Mouse (Mus musculus): Measurements from ENCODE around the gene Lrmda. TPM values are rescaled to one million over a fixed set of nuclear protein-coding genes. Genes with fewer than 3 reads are reported as not detected.

The Lrmda gene
- polyA plus RNA-seq, 1 experiment from 2014 or later = 0.53 TPM

- no peak overlapping the region for H3K4me2 ChIP-seq (replicated peaks; ENCODE audit: low read depth, low read length)
- H3K27me3 ChIP-seq (ENCODE audit: control insufficient read depth, insufficient read depth, low read length) = peaks cover 5% of the 10 kb centered on the region; the same call in 1 of the 2 replicates
- no peak overlapping the region for H3K27ac ChIP-seq (ENCODE audit: low read depth, low read length)
- peaks cover 9% of the 10 kb centered on the region for H3K4me1 ChIP-seq (ENCODE audit: control insufficient read depth, insufficient read depth, low read length)
- ATAC-seq (ENCODE audit: low FRiP score, low TSS enrichment) = no peak
- no peak overlapping the region for H3K4me3 ChIP-seq (ENCODE audit: low read length)
- no peaks in the 10 kb centered on the region for H3K9me3 ChIP-seq (ENCODE audit: control insufficient read depth, low read length)
- H3K9ac ChIP-seq (ENCODE audit: low read depth, low read length) = no peak overlapping the region
- 37% methylated on average over 4 of the region's 4 CpGs for WGBS
- H3K36me3 ChIP-seq (ENCODE audit: control insufficient read depth, insufficient read depth, low read length) = no peaks in the 10 kb centered on the region
Observed at GRCm38 (mm10) chr14:22118512-22118911, 99.0 kb downstream of the Lrmda start.

DNA sequence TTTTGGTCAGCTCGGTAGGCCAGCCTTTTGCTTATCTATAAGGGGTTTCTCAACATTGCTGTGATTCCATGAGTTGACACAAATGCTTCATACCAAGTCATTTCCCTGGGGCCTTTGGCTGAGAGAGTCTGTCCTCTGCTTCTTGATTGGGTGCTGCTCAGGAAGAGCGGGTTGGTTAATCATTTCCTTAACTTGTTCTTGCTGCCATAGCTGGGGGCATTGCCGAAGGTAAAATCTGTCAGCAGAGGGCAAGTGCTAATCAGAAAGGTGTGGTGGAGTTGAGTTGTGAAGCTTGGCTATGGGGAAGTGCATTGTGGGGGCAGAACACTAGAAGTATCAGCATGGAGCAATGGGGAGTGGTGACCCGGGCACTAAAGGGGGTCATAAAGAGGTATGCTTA lies 106.8 kb downstream of the Lrmda start:
- Histone ChIP-seq H3K9me3 (ENCODE audit: control insufficient read depth, low read length) (no peaks in the 10 kb centered on the region), H3K36me3 (ENCODE audit: control insufficient read depth, insufficient read depth, low read length) (no peaks in the 10 kb centered on the region), H3K4me2 (replicated peaks; ENCODE audit: low read depth, low read length) (no peak overlapping the region), H3K9ac (ENCODE audit: low read depth, low read length) (no peak overlapping the region), H3K4me3 (ENCODE audit: low read length) (no peak overlapping the region), H3K4me1 (ENCODE audit: control insufficient read depth, insufficient read depth, low read length) (0 out of 2 replicates have a peak, but pooled peaks cover 3% of the 10 kb centered on the region), H3K27ac (ENCODE audit: low read depth, low read length) (no peak overlapping the region), H3K27me3 (ENCODE audit: control insufficient read depth, insufficient read depth, low read length) (no peaks in the 10 kb centered on the region; the same call in 1 of the 2 replicates)
- no peak for ATAC-seq (ENCODE audit: low FRiP score, low TSS enrichment)
- 66% methylated on average over 4 of the region's 4 CpGs for WGBS

GRCm38 (mm10) chr14:22126859-22127258 lies 107.3 kb downstream of the Lrmda start:
- Histone ChIP-seq H3K4me1 (ENCODE audit: control insufficient read depth, insufficient read depth, low read length) (0 out of 2 replicates have a peak, but pooled peaks cover 3% of the 10 kb centered on the region), H3K9ac (ENCODE audit: low read depth, low read length) (no peak overlapping the region), H3K4me2 (replicated peaks; ENCODE audit: low read depth, low read length) (no peak overlapping the region), H3K36me3 (ENCODE audit: control insufficient read depth, insufficient read depth, low read length) (no peaks in the 10 kb centered on the region), H3K9me3 (ENCODE audit: control insufficient read depth, low read length) (no peaks in the 10 kb centered on the region), H3K4me3 (ENCODE audit: low read length) (no peak overlapping the region), H3K27me3 (ENCODE audit: control insufficient read depth, insufficient read depth, low read length) (no peaks in the 10 kb centered on the region; the same call in 1 of the 2 replicates), H3K27ac (ENCODE audit: low read depth, low read length) (no peak overlapping the region)
- ATAC-seq (ENCODE audit: low FRiP score, low TSS enrichment) = no peak
- 86% methylated on average over 6 of the region's 6 CpGs for WGBS

DNA sequence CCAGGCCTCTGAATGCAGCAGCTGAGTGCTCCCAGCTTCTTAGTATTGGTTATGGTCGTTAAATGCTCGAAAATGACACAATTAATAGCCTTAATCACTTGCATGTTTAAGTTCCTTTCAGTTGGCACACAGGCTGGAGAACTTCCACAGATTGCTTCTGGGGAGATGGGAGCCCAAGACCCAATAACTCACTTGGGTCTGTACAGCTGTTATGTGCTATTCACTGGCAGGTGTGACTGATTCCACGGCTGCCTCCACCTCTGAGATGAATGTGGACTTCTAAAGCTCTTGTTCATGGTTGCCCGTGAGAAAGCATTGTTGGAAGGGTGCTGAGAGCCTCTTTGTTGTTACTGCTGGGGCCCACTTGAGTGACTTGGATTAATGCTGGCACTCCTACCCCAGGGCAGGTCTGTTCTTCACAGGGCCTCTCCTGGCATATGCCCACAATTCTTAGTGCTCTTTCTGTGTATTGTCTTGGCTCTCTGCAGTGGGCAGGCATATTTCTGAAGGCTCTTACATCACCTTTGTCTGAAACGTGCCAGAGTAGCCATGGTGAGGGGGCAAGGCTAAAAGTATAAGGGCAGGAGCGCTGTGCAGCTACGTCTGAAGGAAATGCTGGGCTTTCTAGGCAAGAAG lies 111.6 kb downstream of the Lrmda start:
- ATAC-seq (ENCODE audit: low FRiP score, low TSS enrichment) = no peak
- Histone ChIP-seq H3K9ac (ENCODE audit: low read depth, low read length) (no peak overlapping the region), H3K4me3 (ENCODE audit: low read length) (no peak overlapping the region), H3K27me3 (ENCODE audit: control insufficient read depth, insufficient read depth, low read length) (no peaks in the 10 kb centered on the region), H3K9me3 (ENCODE audit: control insufficient read depth, low read length) (peaks cover 4% of the 10 kb centered on the region; the same call in 1 of the 2 replicates), H3K36me3 (ENCODE audit: control insufficient read depth, insufficient read depth, low read length) (no peaks in the 10 kb centered on the region), H3K4me1 (ENCODE audit: control insufficient read depth, insufficient read depth, low read length) (0 out of 2 replicates have a peak, but pooled peaks cover 3% of the 10 kb centered on the region), H3K27ac (ENCODE audit: low read depth, low read length) (no peak overlapping the region), H3K4me2 (replicated peaks; ENCODE audit: low read depth, low read length) (no peak overlapping the region)
- WGBS = 61% methylated on average over 7 of the region's 7 CpGs

GRCm38 (mm10) chr14:22139281-22139680 lies 119.8 kb downstream of the Lrmda start:
- no peak for ATAC-seq (ENCODE audit: low FRiP score, low TSS enrichment)
- Histone ChIP-seq H3K4me2 (replicated peaks; ENCODE audit: low read depth, low read length) (no peak overlapping the region), H3K9me3 (ENCODE audit: control insufficient read depth, low read length) (peaks cover 4% of the 10 kb centered on the region; the same call in 1 of the 2 replicates), H3K36me3 (ENCODE audit: control insufficient read depth, insufficient read depth, low read length) (no peaks in the 10 kb centered on the region), H3K4me3 (ENCODE audit: low read length) (no peak overlapping the region), H3K4me1 (ENCODE audit: control insufficient read depth, insufficient read depth, low read length) (no peaks in the 10 kb centered on the region), H3K27me3 (ENCODE audit: control insufficient read depth, insufficient read depth, low read length) (no peaks in the 10 kb centered on the region), H3K27ac (ENCODE audit: low read depth, low read length) (no peak overlapping the region), H3K9ac (ENCODE audit: low read depth, low read length) (no peak overlapping the region)
- WGBS = 73% methylated on average over 1 of the region's 1 CpGs

DNA sequence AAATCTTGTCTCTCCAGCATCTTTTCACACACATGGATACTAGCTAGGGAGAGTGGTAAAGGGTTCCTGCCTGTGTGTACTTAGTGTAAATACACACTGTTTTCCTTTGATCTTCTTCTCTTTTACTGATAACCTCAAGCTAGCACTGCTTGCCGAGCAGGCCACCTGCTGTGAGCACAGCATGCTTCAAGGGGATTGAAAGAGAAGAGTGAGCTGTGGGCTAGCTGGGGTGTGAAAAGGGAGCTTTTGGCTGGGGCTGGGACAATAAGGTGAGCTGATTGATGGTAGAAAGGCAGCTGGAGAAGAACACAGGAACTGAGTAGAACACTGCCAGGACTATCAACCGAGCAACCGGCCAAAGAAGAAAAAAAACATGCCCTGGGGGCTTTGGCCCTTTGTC lies 124.5 kb downstream of the Lrmda start:
- Histone ChIP-seq H3K27ac (ENCODE audit: low read depth, low read length) (no peak overlapping the region), H3K4me2 (replicated peaks; ENCODE audit: low read depth, low read length) (no peak overlapping the region), H3K27me3 (ENCODE audit: control insufficient read depth, insufficient read depth, low read length) (no peaks in the 10 kb centered on the region), H3K9ac (ENCODE audit: low read depth, low read length) (no peak overlapping the region), H3K4me1 (ENCODE audit: control insufficient read depth, insufficient read depth, low read length) (peaks cover 10% of the 10 kb centered on the region), H3K9me3 (ENCODE audit: control insufficient read depth, low read length) (no peaks in the 10 kb centered on the region), H3K36me3 (ENCODE audit: control insufficient read depth, insufficient read depth, low read length) (no peaks in the 10 kb centered on the region), H3K4me3 (ENCODE audit: low read length) (no peak overlapping the region)
- ATAC-seq (ENCODE audit: low FRiP score, low TSS enrichment) = no peak
- 33% methylated on average over 3 of the region's 3 CpGs for WGBS

DNA sequence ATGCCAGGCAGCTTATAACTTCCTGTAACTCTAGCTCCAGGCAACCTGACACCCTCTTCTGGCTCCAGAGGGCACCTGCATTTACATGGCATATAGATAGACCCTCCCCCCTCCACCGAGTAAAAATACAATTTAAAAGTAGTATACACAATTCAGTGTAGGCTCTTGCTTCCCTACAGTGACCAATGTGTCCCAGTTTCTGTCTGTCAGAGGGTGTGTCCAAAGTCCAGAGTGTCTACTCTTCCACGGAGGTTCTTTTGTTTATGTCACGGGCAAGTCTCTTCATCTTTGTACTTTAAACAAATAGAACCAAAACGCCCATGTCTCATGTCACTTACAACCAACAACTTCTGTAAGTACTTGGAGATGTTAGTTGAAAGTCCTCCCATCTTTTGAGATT lies 126.4 kb downstream of the Lrmda start:
- Histone ChIP-seq H3K27ac (ENCODE audit: low read depth, low read length) (no peak overlapping the region), H3K9ac (ENCODE audit: low read depth, low read length) (no peak overlapping the region), H3K9me3 (ENCODE audit: control insufficient read depth, low read length) (no peaks in the 10 kb centered on the region), H3K27me3 (ENCODE audit: control insufficient read depth, insufficient read depth, low read length) (peaks cover 3% of the 10 kb centered on the region; the same call in 1 of the 2 replicates), H3K4me3 (ENCODE audit: low read length) (no peak overlapping the region), H3K4me2 (replicated peaks; ENCODE audit: low read depth, low read length) (no peak overlapping the region), H3K36me3 (ENCODE audit: control insufficient read depth, insufficient read depth, low read length) (no peaks in the 10 kb centered on the region), H3K4me1 (ENCODE audit: control insufficient read depth, insufficient read depth, low read length) (peaks cover 10% of the 10 kb centered on the region)
- 55% methylated on average over 4 of the region's 4 CpGs for WGBS
- no peak for ATAC-seq (ENCODE audit: low FRiP score, low TSS enrichment)

DNA sequence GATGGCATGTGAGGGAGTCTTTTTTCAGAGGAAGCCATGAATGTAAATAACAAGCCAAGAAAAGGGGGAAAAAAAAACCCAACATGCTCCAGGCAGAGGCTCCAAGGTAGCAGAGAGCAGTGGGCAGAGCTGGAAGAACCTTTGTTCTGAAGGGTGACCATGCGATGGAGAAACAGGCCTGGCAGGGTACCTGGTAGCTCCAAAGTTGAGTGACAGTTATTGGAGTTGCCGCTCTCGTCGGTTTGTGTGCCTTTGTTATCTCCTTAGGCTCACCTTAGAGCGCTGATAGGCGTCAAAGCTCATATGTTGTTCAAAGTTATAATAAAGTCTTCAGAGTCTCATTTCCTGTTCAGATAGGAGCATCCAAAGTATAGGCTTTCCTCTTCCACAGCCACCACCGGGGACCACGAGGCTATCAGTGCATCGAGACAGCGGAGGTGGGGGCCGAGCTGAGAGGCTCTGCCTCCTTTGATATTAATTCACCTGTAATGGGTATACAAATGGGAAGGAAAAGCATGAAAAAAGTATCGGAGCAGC lies 127.1 kb downstream of the Lrmda start:
- H3K9me3 ChIP-seq (ENCODE audit: control insufficient read depth, low read length) = no peaks in the 10 kb centered on the region
- no peak overlapping the region for H3K9ac ChIP-seq (ENCODE audit: low read depth, low read length)
- H3K27ac ChIP-seq (ENCODE audit: low read depth, low read length) = no peak overlapping the region
- H3K36me3 ChIP-seq (ENCODE audit: control insufficient read depth, insufficient read depth, low read length) = no peaks in the 10 kb centered on the region
- H3K4me3 ChIP-seq (ENCODE audit: low read length) = no peak overlapping the region
- ATAC-seq (ENCODE audit: low FRiP score, low TSS enrichment) = no peak
- 71% methylated on average over 12 of the region's 12 CpGs for WGBS
- H3K4me1 ChIP-seq (ENCODE audit: control insufficient read depth, insufficient read depth, low read length) = peaks cover 10% of the 10 kb centered on the region
- peaks cover 3% of the 10 kb centered on the region; the same call in 1 of the 2 replicates for H3K27me3 ChIP-seq (ENCODE audit: control insufficient read depth, insufficient read depth, low read length)
- H3K4me2 ChIP-seq (replicated peaks; ENCODE audit: low read depth, low read length) = no peak overlapping the region

GRCm38 (mm10) chr14:22147341-22148024 lies 128.0 kb downstream of the Lrmda start:
- H3K4me1 ChIP-seq (ENCODE audit: control insufficient read depth, insufficient read depth, low read length) = peaks cover 14% of the 10 kb centered on the region
- no peaks in the 10 kb centered on the region for H3K9me3 ChIP-seq (ENCODE audit: control insufficient read depth, low read length)
- no peak overlapping the region for H3K27ac ChIP-seq (ENCODE audit: low read depth, low read length)
- no peak overlapping the region for H3K9ac ChIP-seq (ENCODE audit: low read depth, low read length)
- H3K27me3 ChIP-seq (ENCODE audit: control insufficient read depth, insufficient read depth, low read length) = peaks cover 3% of the 10 kb centered on the region; the same call in 1 of the 2 replicates
- 2% methylated on average over 4 of the region's 4 CpGs for WGBS
- ATAC-seq (ENCODE audit: low FRiP score, low TSS enrichment) = peak; percentile 79; the same call in 1 of the 2 replicates
- H3K4me2 ChIP-seq (replicated peaks; ENCODE audit: low read depth, low read length) = no peak overlapping the region
- H3K36me3 ChIP-seq (ENCODE audit: control insufficient read depth, insufficient read depth, low read length) = no peaks in the 10 kb centered on the region
- no peak overlapping the region for H3K4me3 ChIP-seq (ENCODE audit: low read length)

All from kidney, embryonic 14.5 days (tissue).